Mouse (Mus musculus) liver, postnatal 0 days (tissue): Measurements from ENCODE around the gene Gm20388.

Source experiments
- CTCF ChIP-seq: sonication (generic); IDR thresholded peaks from 2 replicates; pipeline ENCODE4 v1.5.1; 2016; ENCODE audit warnings: antibody characterized with exemption, low read depth
- EP300 ChIP-seq: IDR thresholded peaks from 2 replicates; pipeline ENCODE4 v1.6.1; 2016; ENCODE audit warnings: antibody characterized with exemption, low read depth, mild to moderate bottlenecking

- no peak for TF ChIP-seq CTCF
- no peak for TF ChIP-seq EP300
These were observed 2987.4 kb downstream of the Gm20388 start for GRCm38 (mm10) chr8:122898018-122898417.
